Mouse (Mus musculus) lung, embryonic 14.5 days (tissue): ENCODE data around the gene Fndc5. TPM values are rescaled to one million over a fixed set of nuclear protein-coding genes. Genes with fewer than 3 reads are reported as not detected.

Experiments
- ATAC-seq: fragments of 200-750 bp; cut with Nextera tagmentation; 2 replicates; pipeline ENCODE4 v1.8.0; 2017; ENCODE audit warnings: mild to moderate bottlenecking, moderate TSS enrichment, moderate library complexity; ENCODE audit not compliant: insufficient read depth
- DNase-seq: peaks from one replicate; pipeline ENCODE4 v3.0.0-alpha.2; 2015
- H3K27ac ChIP-seq: fragments of 300-500 bp; sonication (generic); 2 replicates; pipeline ENCODE4 v1.5.1; 2014; ENCODE audit warnings: low read depth, mild to moderate bottlenecking, moderate library complexity
- H3K27me3 ChIP-seq: fragments of 300-500 bp; sonication (generic); 2 replicates; pipeline ENCODE4 v1.6.1; 2014; ENCODE audit warnings: low read length, control low read depth; ENCODE audit not compliant: insufficient read depth
- H3K36me3 ChIP-seq: fragments of 300-500 bp; sonication (generic); 2 replicates; pipeline ENCODE4 v1.6.1; 2014; ENCODE audit warnings: control low read depth; ENCODE audit not compliant: insufficient read depth
- H3K4me1 ChIP-seq: fragments of 300-500 bp; sonication (generic); 2 replicates; pipeline ENCODE4 v1.6.1; 2014; ENCODE audit warnings: antibody characterized with exemption, control low read depth; ENCODE audit not compliant: insufficient read depth
- H3K4me2 ChIP-seq: fragments of 300-500 bp; sonication (generic); 2 replicates; pipeline ENCODE4 v1.6.1; 2014; ENCODE audit warnings: mild to moderate bottlenecking
- H3K4me3 ChIP-seq: fragments of 300-500 bp; sonication (generic); 2 replicates; pipeline ENCODE4 v1.5.1; 2014; ENCODE audit warnings: low read depth, low read length
- H3K9ac ChIP-seq: fragments of 300-500 bp; sonication (generic); 2 replicates; pipeline ENCODE4 v1.6.1; 2014
- H3K9me3 ChIP-seq: fragments of 300-500 bp; sonication (generic); 2 replicates; pipeline ENCODE4 v1.6.1; 2016; ENCODE audit warnings: low read depth, low read length, control low read depth
- CTCF ChIP-seq: IDR thresholded peaks from 2 replicates; pipeline ENCODE4 v1.5.1; 2016; ENCODE audit warnings: antibody characterized with exemption, low read depth
- WGBS: fragments of 180-500 bp; shearing (Covaris S2); extraction: QIAGEN DNeasy Blood & Tissue Kit; methylation state at CpG from one replicate; pipeline ENCODE4 v1.1.7; 2014; 5-methylcytosine and 5-hydroxymethylcytosine counted together
- polyA plus RNA-seq: library from polyadenylated mRNA; unstranded; fragments of >200 nt; fragmentation: Nextera tagmentation; extraction: Ambion mirVana; gene quantifications from 2 replicates; pipeline ENCODE4 v1.2.1, GENCODE M21; 2014

The Fndc5 gene
- polyA plus RNA-seq, 1 experiment from 2014 or later = 2.1 TPM

DNA sequence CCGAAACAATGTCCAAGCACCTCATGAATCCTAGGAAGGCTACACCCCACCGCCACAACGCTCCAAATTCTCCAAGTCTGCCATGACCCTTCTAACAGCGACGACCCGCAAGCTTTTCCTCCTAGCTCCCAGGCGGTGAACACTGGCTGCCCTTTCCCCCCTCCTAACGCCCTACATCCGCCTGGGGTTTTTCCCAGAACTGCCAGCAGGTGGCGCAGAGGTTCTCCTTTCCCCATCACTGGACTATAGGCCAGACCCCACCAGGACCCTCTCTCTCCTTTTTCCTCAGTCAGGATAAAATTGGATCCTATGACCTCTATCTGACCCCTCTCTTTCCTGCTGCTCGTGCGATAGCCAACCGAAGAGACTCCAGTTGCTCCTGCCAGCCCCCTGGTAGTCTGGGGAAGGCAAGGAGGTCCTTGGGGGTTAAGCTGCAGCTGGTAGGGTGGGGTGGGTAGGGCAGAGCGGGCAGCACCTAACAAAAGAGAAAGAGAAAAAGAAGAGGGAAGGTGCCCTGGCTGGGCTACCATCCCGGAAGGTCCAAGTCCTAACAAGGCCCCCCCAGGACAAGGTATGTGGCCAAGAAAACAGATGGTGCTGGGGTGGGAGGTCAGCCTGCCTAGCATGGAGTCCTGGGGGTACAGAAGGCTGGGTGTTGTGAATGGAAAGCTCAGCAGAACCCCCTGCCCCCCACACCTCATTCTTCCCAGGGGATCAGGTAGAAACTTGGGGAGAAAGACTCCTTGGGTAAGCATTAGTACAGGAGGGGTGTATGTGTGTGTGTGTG is 1.8 kb upstream of the Fndc5 start:
- peaks cover 30% of the 10 kb centered on the region for H3K27me3 ChIP-seq
- 0 out of 2 replicates have a peak, but pooled peaks cover 6% of the 10 kb centered on the region for H3K4me1 ChIP-seq
- H3K9ac ChIP-seq = no peak overlapping the region
- ATAC-seq (peak; percentile 38; the same call in 1 of the 2 replicates), DNase-seq (peak; percentile 89)
- WGBS = 8% methylated on average over 15 of the region's 15 CpGs
- H3K4me2 ChIP-seq = peak overlapping the region; percentile 44
- H3K4me3 ChIP-seq = no peak overlapping the region
- H3K36me3 ChIP-seq = no peaks in the 10 kb centered on the region
- TF ChIP-seq CTCF = peak; percentile 90
- no peak overlapping the region for H3K27ac ChIP-seq
- H3K9me3 ChIP-seq = no peaks in the 10 kb centered on the region

DNA sequence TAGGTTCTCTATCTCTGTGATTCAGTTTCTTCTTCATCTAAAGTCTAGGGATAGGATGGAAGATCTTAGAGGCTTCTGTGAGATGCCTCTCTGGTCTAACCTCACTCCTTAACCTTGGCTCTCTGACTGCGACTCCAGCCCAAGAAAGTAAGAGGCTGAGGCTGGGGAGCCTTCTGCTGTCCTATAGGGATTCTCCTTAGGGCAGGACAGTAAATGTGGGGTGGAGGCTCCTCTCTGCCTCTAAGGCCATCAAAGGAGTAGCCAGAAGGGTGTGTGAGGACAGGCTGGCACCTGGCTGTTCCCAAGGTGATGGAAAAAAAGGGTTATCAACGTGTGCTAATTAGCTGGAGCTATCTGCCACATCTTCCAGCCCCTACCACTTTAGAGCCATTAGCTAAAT is 1.2 kb upstream of the Fndc5 start:
- WGBS = 54% methylated on average over 2 of the region's 2 CpGs
- no peak overlapping the region for H3K27ac ChIP-seq
- H3K9ac ChIP-seq = no peak overlapping the region
- H3K4me3 ChIP-seq = no peak overlapping the region
- no peaks in the 10 kb centered on the region for H3K9me3 ChIP-seq
- ATAC-seq (no peak), DNase-seq (no peak)
- H3K4me2 ChIP-seq = no peak overlapping the region
- 0 out of 2 replicates have a peak, but pooled peaks cover 2% of the 10 kb centered on the region for H3K4me1 ChIP-seq
- no peaks in the 10 kb centered on the region for H3K36me3 ChIP-seq
- TF ChIP-seq CTCF = no peak
- H3K27me3 ChIP-seq = peaks cover 30% of the 10 kb centered on the region

DNA sequence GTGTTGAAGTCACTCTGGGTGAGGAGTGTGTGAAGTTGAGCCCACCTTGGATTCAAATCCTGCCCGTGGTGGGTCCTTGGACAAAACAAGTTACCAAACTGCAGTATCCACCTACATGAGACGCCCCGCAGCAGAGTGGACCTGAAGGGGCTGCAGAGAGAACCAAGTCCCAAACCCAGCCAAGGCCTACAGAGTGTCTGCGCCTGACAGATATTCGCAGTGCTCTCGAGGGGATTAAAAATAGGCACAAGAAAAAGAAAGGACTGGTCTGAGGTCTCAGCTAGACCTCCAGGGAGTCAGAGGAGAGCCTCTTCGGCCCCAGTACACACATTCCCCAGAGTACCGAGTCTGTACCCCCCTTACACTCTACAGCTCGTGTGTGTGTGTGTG is 615 bp upstream of the Fndc5 start:
- Histone ChIP-seq H3K4me2 (peak overlapping the region; percentile 90), H3K4me1 (no peaks in the 10 kb centered on the region), H3K4me3 (peak overlapping the region; percentile 51), H3K27me3 (peaks cover 30% of the 10 kb centered on the region), H3K36me3 (no peaks in the 10 kb centered on the region), H3K27ac (no peak overlapping the region), H3K9me3 (no peaks in the 10 kb centered on the region), H3K9ac (peak overlapping the region; percentile 57; the same call in 1 of the 2 replicates)
- no peak for TF ChIP-seq CTCF
- ATAC-seq (no peak; the same call in 1 of the 2 replicates), DNase-seq (no peak)
- WGBS = 34% methylated on average over 9 of the region's 9 CpGs

DNA sequence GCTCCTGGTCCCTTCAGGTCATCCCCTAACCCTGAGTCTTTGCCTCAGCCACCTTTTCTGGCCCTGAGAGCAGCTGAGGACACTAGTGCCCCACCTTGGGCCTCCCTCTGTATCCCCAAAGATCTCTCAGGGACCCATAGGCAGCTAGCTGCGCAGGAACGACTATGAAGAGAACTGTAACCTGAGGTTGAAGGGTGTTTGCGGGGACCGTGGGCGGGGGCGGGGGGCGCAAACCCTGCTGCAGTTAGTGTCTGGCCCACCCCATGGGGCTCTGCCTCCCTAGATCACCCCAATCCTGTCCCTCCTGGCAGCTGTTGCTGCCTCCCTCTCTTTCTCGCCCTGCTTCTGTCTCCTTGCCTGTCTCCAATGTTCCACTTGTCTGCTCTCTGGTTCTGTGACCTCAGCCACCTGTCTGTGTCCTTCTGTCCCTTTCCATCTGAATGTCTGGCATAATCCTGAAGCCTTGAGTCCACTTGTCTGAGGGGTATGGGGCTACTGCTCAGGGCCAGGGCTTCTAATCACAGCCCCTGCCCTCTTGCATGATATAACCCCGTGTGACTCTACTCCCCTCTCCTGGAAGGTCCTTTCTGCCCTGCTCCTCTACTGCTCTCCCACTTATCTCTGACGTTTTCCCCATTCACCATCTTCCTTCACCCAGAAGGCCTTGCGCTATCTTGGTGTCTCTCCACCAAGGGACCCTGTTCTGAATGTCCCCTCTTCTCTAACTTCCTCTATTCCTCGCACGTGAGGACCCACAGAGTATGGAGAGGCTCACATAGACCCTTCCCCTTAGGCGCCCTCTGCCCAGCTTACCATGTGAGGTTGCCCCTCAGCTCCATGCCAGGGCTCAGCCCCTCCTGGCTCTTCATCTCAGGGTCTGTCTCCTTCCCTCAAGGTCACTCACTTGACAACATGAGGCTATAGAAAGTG is 858 bp downstream of the Fndc5 start:
- Histone ChIP-seq H3K4me2 (peak overlapping the region; percentile 90), H3K27me3 (peaks cover 30% of the 10 kb centered on the region), H3K36me3 (no peaks in the 10 kb centered on the region), H3K4me3 (peak overlapping the region; percentile 51), H3K9me3 (no peaks in the 10 kb centered on the region), H3K27ac (no peak overlapping the region), H3K4me1 (0 out of 2 replicates have a peak, but pooled peaks cover 4% of the 10 kb centered on the region), H3K9ac (no peak overlapping the region; the same call in 1 of the 2 replicates)
- whole genome bisulfite sequencing = 48% methylated on average over 14 of the region's 14 CpGs
- no peak for ATAC-seq
- no peak for DNase-seq
- no peak for TF ChIP-seq CTCF

DNA sequence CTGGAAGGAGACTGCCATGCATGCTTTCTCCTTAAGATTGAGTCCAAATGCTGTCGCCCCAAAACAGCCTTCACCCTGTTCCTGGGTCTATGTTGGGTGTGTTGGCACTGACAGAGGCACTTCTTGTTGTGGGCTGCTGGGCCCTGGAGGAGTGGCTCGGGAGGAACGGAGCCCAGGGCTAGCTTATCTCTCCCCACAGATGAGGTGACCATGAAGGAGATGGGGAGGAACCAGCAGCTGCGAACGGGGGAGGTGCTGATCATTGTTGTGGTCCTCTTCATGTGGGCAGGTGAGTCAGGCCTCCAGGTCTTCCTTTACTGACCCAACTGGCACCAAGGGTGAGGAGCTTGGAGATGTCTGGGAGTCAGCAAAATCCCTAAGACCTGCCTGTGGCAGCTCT is 2.8 kb downstream of the Fndc5 start:
- DNase-seq (no peak), ATAC-seq (no peak)
- no peak for TF ChIP-seq CTCF
- no peaks in the 10 kb centered on the region for H3K36me3 ChIP-seq
- no peak overlapping the region for H3K4me2 ChIP-seq
- H3K4me3 ChIP-seq = no peak overlapping the region
- H3K27ac ChIP-seq = no peak overlapping the region
- no peaks in the 10 kb centered on the region for H3K9me3 ChIP-seq
- H3K4me1 ChIP-seq = 0 out of 2 replicates have a peak, but pooled peaks cover 4% of the 10 kb centered on the region
- 66% methylated on average over 5 of the region's 5 CpGs for WGBS
- no peak overlapping the region for H3K9ac ChIP-seq
- H3K27me3 ChIP-seq = peaks cover 30% of the 10 kb centered on the region

DNA sequence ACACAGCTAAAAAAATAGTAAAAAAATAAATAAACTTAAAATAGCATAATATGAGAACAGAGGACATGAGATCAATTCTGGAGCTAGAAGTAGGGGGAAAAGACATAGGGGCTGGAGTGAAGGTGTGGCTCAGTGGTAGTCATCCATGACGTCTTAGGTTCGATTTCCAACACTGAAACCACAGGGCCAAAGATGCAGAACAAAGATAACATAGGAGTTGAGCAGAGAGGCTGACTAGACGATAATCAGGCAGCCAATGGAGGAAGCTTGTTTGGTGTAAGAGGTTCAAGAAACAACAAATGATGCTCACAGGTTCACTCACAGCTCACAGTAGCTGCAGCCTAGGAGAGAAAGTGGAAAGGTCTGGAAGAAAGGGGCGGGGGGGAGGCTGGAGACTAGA is 4.0 kb downstream of the Fndc5 start:
- DNase-seq (no peak), ATAC-seq (no peak)
- Histone ChIP-seq H3K27ac (no peak overlapping the region), H3K4me3 (no peak overlapping the region), H3K4me1 (0 out of 2 replicates have a peak, but pooled peaks cover 4% of the 10 kb centered on the region), H3K27me3 (peaks cover 23% of the 10 kb centered on the region), H3K9ac (no peak overlapping the region), H3K4me2 (no peak overlapping the region), H3K9me3 (no peaks in the 10 kb centered on the region), H3K36me3 (no peaks in the 10 kb centered on the region)
- TF ChIP-seq CTCF = no peak
- 77% methylated on average over 4 of the region's 4 CpGs for WGBS
